Mouse (Mus musculus): Measurements from ENCODE around the gene Col7a1. TPM values are rescaled to one million over a fixed set of nuclear protein-coding genes. Genes with fewer than 3 reads are reported as not detected.

Col7a1 gene
- polyA plus RNA-seq, 1 experiment from 2014 or later = 8.5 TPM

GRCm38 (mm10) chr9:108976483-108976882, 23.1 kb downstream of the Col7a1 start:
- no peak overlapping the region for H3K4me2 ChIP-seq (ENCODE audit: low read depth, low read length)
- WGBS = 75% methylated on average over 9 of the region's 9 CpGs
- no peak for ATAC-seq (ENCODE audit: insufficient read depth, low FRiP score)
- H3K27ac ChIP-seq (ENCODE audit: low read length) = no peak overlapping the region
- no peak overlapping the region for H3K4me3 ChIP-seq (replicated peaks; ENCODE audit: low read length)
- H3K27me3 ChIP-seq (ENCODE audit: control insufficient read depth, insufficient read depth, low read length) = no peaks in the 10 kb centered on the region
- H3K9ac ChIP-seq (ENCODE audit: low read length) = no peak overlapping the region
- H3K36me3 ChIP-seq (ENCODE audit: control insufficient read depth, insufficient read depth, low read length) = no peaks in the 10 kb centered on the region
- no peaks in the 10 kb centered on the region for H3K9me3 ChIP-seq (replicated peaks; ENCODE audit: control insufficient read depth, low read length)
- H3K4me1 ChIP-seq (ENCODE audit: control insufficient read depth, insufficient read depth, low read length) = no peaks in the 10 kb centered on the region

GRCm38 (mm10) chr9:108977966-108978365, 24.6 kb downstream of the Col7a1 start:
- Histone ChIP-seq H3K27me3 (ENCODE audit: control insufficient read depth, insufficient read depth, low read length) (no peaks in the 10 kb centered on the region), H3K9me3 (replicated peaks; ENCODE audit: control insufficient read depth, low read length) (no peaks in the 10 kb centered on the region), H3K4me1 (ENCODE audit: control insufficient read depth, insufficient read depth, low read length) (no peaks in the 10 kb centered on the region), H3K36me3 (ENCODE audit: control insufficient read depth, insufficient read depth, low read length) (no peaks in the 10 kb centered on the region), H3K27ac (ENCODE audit: low read length) (no peak overlapping the region), H3K4me3 (replicated peaks; ENCODE audit: low read length) (no peak overlapping the region), H3K9ac (ENCODE audit: low read length) (no peak overlapping the region), H3K4me2 (ENCODE audit: low read depth, low read length) (no peak overlapping the region)
- ATAC-seq (ENCODE audit: insufficient read depth, low FRiP score) = no peak
- 71% methylated on average over 7 of the region's 7 CpGs for WGBS

DNA sequence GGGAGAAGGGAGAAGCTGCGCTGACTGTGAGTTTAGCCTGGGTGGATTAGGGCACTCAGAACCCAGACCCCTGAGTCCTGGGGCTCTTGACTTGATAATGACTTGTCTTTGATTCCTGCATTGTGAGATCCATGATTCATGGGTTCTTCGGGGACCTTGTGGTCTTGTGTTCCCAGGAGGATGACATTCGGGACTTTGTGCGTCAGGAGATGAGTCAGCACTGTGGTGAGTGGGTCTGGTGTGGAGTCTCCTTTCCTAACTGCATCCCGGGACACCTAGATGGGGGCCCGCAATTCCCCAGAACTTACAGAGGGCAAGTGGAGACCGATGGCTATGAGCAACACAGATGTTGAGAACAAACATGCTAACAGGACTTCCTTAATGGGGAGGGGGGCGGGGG, 29.1 kb downstream of the Col7a1 start:
- Histone ChIP-seq H3K9ac (ENCODE audit: low read length) (no peak overlapping the region), H3K4me1 (ENCODE audit: control insufficient read depth, insufficient read depth, low read length) (peaks cover 1% of the 10 kb centered on the region; the same call in 1 of the 2 replicates), H3K4me3 (replicated peaks; ENCODE audit: low read length) (no peak overlapping the region), H3K27me3 (ENCODE audit: control insufficient read depth, insufficient read depth, low read length) (no peaks in the 10 kb centered on the region), H3K27ac (ENCODE audit: low read length) (no peak overlapping the region), H3K9me3 (replicated peaks; ENCODE audit: control insufficient read depth, low read length) (no peaks in the 10 kb centered on the region), H3K36me3 (ENCODE audit: control insufficient read depth, insufficient read depth, low read length) (no peaks in the 10 kb centered on the region), H3K4me2 (ENCODE audit: low read depth, low read length) (no peak overlapping the region)
- WGBS = 80% methylated on average over 8 of the region's 8 CpGs
- no peak for ATAC-seq (ENCODE audit: insufficient read depth, low FRiP score)

DNA sequence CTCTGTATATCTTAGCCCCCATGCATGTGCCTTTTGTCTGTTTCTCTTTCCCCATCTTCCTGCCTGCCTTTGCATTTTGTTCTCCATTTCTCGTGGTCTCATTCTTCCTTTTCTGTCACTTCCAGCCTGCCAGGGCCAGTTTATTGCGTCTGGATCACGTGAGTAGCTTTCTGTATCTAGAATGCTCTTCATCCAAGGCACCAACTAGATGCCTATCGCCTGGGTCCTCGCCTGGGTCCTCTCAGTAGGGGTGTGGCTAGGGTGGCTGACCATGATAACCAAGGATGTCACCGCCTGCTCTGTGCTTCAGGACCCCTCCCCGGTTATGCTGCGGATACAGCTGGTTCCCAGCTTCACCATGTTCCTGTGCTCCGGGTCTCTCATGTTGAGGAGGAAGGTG, 29.8 kb downstream of the Col7a1 start:
- Histone ChIP-seq H3K4me3 (replicated peaks; ENCODE audit: low read length) (no peak overlapping the region), H3K4me1 (ENCODE audit: control insufficient read depth, insufficient read depth, low read length) (peaks cover 8% of the 10 kb centered on the region), H3K4me2 (ENCODE audit: low read depth, low read length) (no peak overlapping the region), H3K27ac (ENCODE audit: low read length) (no peak overlapping the region), H3K27me3 (ENCODE audit: control insufficient read depth, insufficient read depth, low read length) (no peaks in the 10 kb centered on the region), H3K9ac (ENCODE audit: low read length) (no peak overlapping the region), H3K9me3 (replicated peaks; ENCODE audit: control insufficient read depth, low read length) (no peaks in the 10 kb centered on the region), H3K36me3 (ENCODE audit: control insufficient read depth, insufficient read depth, low read length) (no peaks in the 10 kb centered on the region)
- 70% methylated on average over 9 of the region's 9 CpGs for WGBS
- no peak for ATAC-seq (ENCODE audit: insufficient read depth, low FRiP score)

- Histone ChIP-seq H3K4me1 (ENCODE audit: control insufficient read depth, insufficient read depth, low read length) (peaks cover 25% of the 10 kb centered on the region), H3K4me2 (ENCODE audit: low read depth, low read length) (no peak within 1 kb of the TSS), H3K4me3 (replicated peaks; ENCODE audit: low read length) (no peak within 1 kb of the TSS), H3K9ac (ENCODE audit: low read length) (no peak within 1 kb of the TSS), H3K36me3 (ENCODE audit: control insufficient read depth, insufficient read depth, low read length) (no peaks in the 10 kb centered on the region), H3K9me3 (replicated peaks; ENCODE audit: control insufficient read depth, low read length) (no peaks in the 10 kb centered on the region), H3K27me3 (ENCODE audit: control insufficient read depth, insufficient read depth, low read length) (no peaks in the 10 kb centered on the region), H3K27ac (ENCODE audit: low read length) (no peak within 1 kb of the TSS)
- ATAC-seq (ENCODE audit: insufficient read depth, low FRiP score) = no peak
- WGBS = 85% methylated on average over 4 of the region's 4 CpGs
These were observed 32.3 kb downstream of the Col7a1 start, which contains the start of gene Ucn2 for GRCm38 (mm10) chr9:108985710-108986109. Gene Ucn2 (plus strand): TSS chr9:108986010.

DNA sequence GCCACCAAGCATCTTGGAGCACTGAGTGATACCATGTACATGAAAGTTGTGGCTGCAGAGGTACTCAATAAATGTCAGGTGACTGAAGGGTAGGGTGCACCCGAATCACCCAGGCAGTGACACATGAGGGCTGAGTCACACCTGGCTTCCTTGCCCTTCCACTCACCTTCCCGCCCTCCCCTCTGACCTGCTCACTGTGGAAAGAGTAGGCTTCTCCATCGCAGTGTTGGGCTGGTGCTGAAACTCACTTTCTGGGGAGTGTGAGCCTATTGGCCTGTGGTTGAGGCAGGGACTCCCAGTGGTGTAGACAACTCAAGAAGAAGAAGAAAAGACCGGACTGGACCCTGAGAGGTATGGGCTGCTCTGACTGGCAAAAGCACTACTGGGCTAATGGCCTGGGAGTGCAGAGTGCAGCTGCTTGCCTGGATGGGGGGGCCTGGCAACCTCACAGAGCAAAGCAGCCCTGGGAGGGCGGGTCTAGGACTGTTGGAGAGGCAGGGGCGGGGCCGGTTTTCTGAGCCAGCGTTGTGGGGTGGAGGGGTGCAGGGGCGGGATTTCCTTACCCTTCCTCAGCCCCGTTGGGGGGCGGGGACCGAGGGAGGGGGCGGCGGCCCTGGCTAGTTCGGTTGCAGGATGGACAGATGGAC, 34.4 kb downstream of the Col7a1 start:
- Histone ChIP-seq H3K27me3 (ENCODE audit: control insufficient read depth, insufficient read depth, low read length) (no peaks in the 10 kb centered on the region), H3K9me3 (replicated peaks; ENCODE audit: control insufficient read depth, low read length) (no peaks in the 10 kb centered on the region), H3K4me3 (replicated peaks; ENCODE audit: low read length) (peak overlapping the region; percentile 16), H3K4me1 (ENCODE audit: control insufficient read depth, insufficient read depth, low read length) (peaks cover 31% of the 10 kb centered on the region), H3K9ac (ENCODE audit: low read length) (peak overlapping the region; percentile 35; the same call in 1 of the 2 replicates), H3K4me2 (ENCODE audit: low read depth, low read length) (peak overlapping the region; percentile 46), H3K27ac (ENCODE audit: low read length) (peak overlapping the region; percentile 23; the same call in 1 of the 2 replicates), H3K36me3 (ENCODE audit: control insufficient read depth, insufficient read depth, low read length) (no peaks in the 10 kb centered on the region)
- 16% methylated on average over 15 of the region's 15 CpGs for WGBS
- no peak for ATAC-seq (ENCODE audit: insufficient read depth, low FRiP score)

DNA sequence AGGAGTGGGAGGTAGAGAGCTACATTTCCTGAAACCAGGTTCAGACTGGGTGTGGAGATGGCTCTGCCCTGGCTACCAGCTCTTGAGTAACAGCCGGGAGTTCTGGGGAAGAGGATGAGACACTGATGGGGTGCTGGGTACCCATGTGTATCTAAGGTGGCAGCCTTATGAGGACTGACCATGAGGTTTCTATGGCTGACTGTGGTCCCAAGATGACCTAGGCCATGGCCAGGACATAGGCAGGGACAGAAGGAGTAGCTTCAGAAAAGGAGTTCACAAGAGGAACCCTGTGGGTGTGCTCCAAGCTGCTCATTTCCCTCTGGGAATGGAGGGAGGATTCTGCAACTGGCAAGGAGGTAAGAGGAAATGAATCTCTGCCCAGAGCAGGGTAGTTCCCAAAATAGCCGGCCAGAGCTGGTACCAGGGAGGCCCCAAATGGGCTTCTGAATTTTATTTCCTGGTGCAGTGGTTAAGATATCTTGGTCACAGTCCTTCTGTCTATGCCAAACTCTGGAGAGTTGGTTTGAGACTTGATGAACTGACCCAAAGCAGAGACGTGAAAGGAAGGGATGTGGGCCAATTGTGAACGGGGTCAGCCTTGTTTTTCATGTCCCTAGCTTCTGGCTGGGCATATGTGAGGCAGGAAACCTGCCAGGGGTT, 36.5 kb downstream of the Col7a1 start:
- no peak overlapping the region for H3K4me3 ChIP-seq (replicated peaks; ENCODE audit: low read length)
- H3K9ac ChIP-seq (ENCODE audit: low read length) = peak overlapping the region; percentile 70; the same call in 1 of the 2 replicates
- no peaks in the 10 kb centered on the region for H3K36me3 ChIP-seq (ENCODE audit: control insufficient read depth, insufficient read depth, low read length)
- no peak for ATAC-seq (ENCODE audit: insufficient read depth, low FRiP score)
- H3K27me3 ChIP-seq (ENCODE audit: control insufficient read depth, insufficient read depth, low read length) = no peaks in the 10 kb centered on the region
- 63% methylated on average over 4 of the region's 4 CpGs for WGBS
- no peak overlapping the region for H3K4me2 ChIP-seq (ENCODE audit: low read depth, low read length)
- peaks cover 31% of the 10 kb centered on the region for H3K4me1 ChIP-seq (ENCODE audit: control insufficient read depth, insufficient read depth, low read length)
- H3K27ac ChIP-seq (ENCODE audit: low read length) = peak overlapping the region; percentile 96
- H3K9me3 ChIP-seq (replicated peaks; ENCODE audit: control insufficient read depth, low read length) = no peaks in the 10 kb centered on the region

- no peaks in the 10 kb centered on the region for H3K27me3 ChIP-seq (ENCODE audit: control insufficient read depth, insufficient read depth, low read length)
- 67% methylated on average over 7 of the region's 7 CpGs for WGBS
- no peaks in the 10 kb centered on the region for H3K9me3 ChIP-seq (replicated peaks; ENCODE audit: control insufficient read depth, low read length)
- H3K4me1 ChIP-seq (ENCODE audit: control insufficient read depth, insufficient read depth, low read length) = peaks cover 33% of the 10 kb centered on the region
- 0 out of 2 replicates have a peak overlapping the region, but pooled peaks have one; percentile 96 for H3K4me2 ChIP-seq (ENCODE audit: low read depth, low read length)
- H3K9ac ChIP-seq (ENCODE audit: low read length) = peak overlapping the region; percentile 70; the same call in 1 of the 2 replicates
- no peaks in the 10 kb centered on the region for H3K36me3 ChIP-seq (ENCODE audit: control insufficient read depth, insufficient read depth, low read length)
- peak overlapping the region; percentile 96 for H3K27ac ChIP-seq (ENCODE audit: low read length)
- ATAC-seq (ENCODE audit: insufficient read depth, low FRiP score) = no peak
- no peak overlapping the region for H3K4me3 ChIP-seq (replicated peaks; ENCODE audit: low read length)
These were observed 37.1 kb downstream of the Col7a1 start for GRCm38 (mm10) chr9:108990462-108990820.

GRCm38 (mm10) chr9:108991428-108992084, 38.2 kb downstream of the Col7a1 start, which contains the start of gene Pfkfb4:
Gene Pfkfb4 (plus strand): TSS chr9:108991778.
- peak; percentile 96 for ATAC-seq (ENCODE audit: insufficient read depth, low FRiP score)
- Histone ChIP-seq H3K36me3 (ENCODE audit: control insufficient read depth, insufficient read depth, low read length) (no peaks in the 10 kb centered on the region), H3K9me3 (replicated peaks; ENCODE audit: control insufficient read depth, low read length) (no peaks in the 10 kb centered on the region), H3K27ac (ENCODE audit: low read length) (peak within 1 kb of the TSS; percentile 96), H3K27me3 (ENCODE audit: control insufficient read depth, insufficient read depth, low read length) (no peaks in the 10 kb centered on the region), H3K4me1 (ENCODE audit: control insufficient read depth, insufficient read depth, low read length) (peaks cover 36% of the 10 kb centered on the region), H3K4me2 (ENCODE audit: low read depth, low read length) (peak within 1 kb of the TSS; percentile 96), H3K9ac (ENCODE audit: low read length) (peak within 1 kb of the TSS; percentile 75), H3K4me3 (replicated peaks; ENCODE audit: low read length) (peak within 1 kb of the TSS; percentile 64)
- under 1% methylated on average over 31 of the region's 31 CpGs for WGBS
